Mouse (Mus musculus): ENCODE data around the gene Nfkb2. TPM values are rescaled to one million over a fixed set of nuclear protein-coding genes. Genes with fewer than 3 reads are reported as not detected.

Gene Nfkb2
- polyA plus RNA-seq, 1 experiment from 2014 or later = 2.3 TPM

DNA sequence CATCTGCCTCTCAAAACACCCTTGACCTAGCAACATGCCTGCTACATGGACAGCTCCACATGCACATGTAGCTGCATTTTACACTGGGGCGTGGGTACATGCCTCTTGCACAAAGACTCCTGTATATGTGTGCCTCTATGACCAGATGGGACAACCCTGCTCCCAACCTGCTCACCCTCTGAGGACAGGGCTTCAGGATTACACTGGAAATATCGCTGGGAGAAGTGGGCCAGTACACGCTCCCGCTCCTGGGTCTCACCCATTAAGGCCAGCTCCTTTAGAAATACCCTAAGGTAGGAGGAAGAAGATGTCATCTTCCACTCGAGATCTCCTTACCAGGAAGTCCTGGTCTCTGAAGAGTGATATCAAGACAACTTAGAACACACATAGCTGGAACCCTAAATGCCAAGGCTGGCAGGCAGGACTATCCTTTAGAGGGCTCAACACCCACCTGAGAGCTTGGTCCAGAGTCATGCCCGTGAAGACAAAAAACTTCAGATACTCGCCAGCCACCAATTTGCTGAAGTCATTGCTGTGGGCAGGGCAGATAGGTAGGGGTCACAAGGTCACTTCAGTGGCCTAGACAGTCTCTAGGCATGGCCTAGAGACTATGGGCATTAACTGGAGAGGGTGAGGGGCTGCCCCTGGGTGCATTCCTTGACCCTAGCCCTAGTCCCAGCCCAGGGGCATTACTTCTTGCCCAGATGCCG is 16.1 kb downstream of the Nfkb2 start:
- peaks cover 97% of the 10 kb centered on the region for H3K4me1 ChIP-seq
- WGBS = 84% methylated on average over 8 of the region's 8 CpGs
- peaks cover 22% of the 10 kb centered on the region for H3K27me3 ChIP-seq (replicated peaks)
- no peak for ATAC-seq (replicated peaks)
- H3K36me3 ChIP-seq (replicated peaks) = no peaks in the 10 kb centered on the region
- H3K9ac ChIP-seq = 0 out of 2 replicates have a peak overlapping the region, but pooled peaks have one; percentile 14
- H3K4me3 ChIP-seq = no peak overlapping the region
- H3K9me3 ChIP-seq = no peaks in the 10 kb centered on the region
- peak overlapping the region; percentile 80; the same call in 1 of the 2 replicates for H3K27ac ChIP-seq
- H3K4me2 ChIP-seq = no peak overlapping the region

DNA sequence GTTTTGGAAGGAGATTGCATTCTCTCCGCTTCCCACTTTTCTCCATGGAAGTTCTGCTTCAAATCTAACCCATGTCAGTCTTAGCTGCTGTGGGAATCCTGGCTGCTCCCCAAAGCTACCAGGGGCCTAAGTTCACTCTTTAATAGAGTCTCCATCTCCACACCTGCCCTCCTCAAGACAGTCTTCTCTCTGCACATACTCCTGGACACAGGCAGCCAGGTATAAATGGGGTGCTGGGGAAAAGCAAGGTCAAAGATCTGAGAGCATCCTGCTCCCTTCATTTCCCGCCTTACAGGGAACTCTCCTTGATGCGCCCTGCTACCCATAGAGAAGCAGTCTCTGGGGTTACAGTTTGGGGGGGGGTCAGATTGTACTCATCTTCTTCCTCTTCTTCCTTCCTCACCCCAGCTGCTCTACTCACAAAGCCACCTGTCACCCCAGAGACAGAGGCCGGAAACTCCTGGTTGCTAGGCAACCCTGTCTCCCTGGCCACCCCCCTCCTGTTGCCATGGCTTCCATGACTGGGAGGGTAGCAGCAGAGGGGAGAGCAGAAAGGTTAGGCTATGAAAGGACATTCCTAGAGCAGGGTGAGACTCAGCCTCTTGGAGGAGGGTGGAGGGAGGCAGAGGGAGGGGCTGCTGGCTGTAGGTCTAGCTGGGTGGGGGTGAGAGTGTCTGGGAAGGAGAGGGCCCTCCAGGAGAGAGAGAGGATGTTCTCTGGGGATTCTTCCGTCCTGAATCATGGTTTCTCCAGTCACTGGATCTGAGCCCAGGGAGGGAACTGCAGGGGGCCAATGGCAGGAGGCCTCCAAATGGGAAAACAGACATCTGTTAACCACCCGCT is 17.2 kb downstream of the Nfkb2 start:
- Histone ChIP-seq H3K4me1 (peaks cover 93% of the 10 kb centered on the region), H3K9me3 (no peaks in the 10 kb centered on the region), H3K9ac (0 out of 2 replicates have a peak overlapping the region, but pooled peaks have one; percentile 7), H3K4me3 (0 out of 2 replicates have a peak overlapping the region, but pooled peaks have one; percentile 6), H3K36me3 (replicated peaks) (no peaks in the 10 kb centered on the region), H3K4me2 (peak overlapping the region; percentile 43), H3K27me3 (replicated peaks) (peaks cover 12% of the 10 kb centered on the region), H3K27ac (peak overlapping the region; percentile 80)
- 20% methylated on average over 6 of the region's 6 CpGs for WGBS
- ATAC-seq (replicated peaks) = peak; percentile 43

DNA sequence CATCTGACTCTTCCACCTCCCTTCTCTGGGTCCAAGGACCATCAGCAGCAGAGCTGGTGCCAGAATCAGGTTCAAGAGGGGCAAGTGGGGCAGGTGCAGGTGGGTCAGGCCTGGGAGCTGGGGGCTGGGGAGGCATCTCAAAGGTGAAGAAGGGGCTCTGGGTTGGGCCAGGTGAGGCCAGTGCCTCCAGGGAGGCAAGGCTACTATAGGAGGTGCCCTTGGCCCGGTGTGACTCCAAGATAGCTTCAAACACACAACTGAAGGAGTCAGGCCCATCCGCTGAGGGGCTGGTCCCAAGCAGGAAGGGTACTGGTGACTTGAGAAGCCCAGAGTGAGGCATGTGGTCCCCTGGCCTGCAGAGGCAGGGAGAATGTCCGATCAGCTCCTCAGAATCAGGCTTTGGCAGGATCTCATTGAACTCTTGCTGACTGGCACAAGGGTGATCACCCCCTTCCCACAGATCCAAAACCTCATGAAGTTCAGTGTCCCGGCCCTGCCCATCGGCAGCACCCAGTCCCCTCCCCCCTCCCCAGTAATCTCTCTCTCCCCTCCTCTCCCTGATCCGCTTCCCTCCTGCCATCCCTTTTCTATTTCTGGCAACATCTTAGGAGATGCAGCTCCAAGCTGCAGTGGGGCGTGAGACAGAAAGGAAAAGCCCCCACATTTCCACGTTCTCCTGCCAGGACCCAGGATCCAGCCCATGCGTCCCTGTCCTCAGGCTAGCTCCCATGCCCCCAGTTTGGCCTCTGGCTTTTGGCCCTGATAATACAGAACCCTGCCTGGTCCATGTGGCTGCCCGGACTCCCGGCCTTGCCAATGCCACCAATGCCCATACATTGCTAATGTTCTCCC is 18.2 kb downstream of the Nfkb2 start:
- Histone ChIP-seq H3K9me3 (no peaks in the 10 kb centered on the region), H3K27me3 (replicated peaks) (peaks cover 1% of the 10 kb centered on the region; the same call in 1 of the 2 replicates), H3K36me3 (replicated peaks) (no peaks in the 10 kb centered on the region), H3K9ac (peak overlapping the region; percentile 11), H3K4me3 (no peak overlapping the region), H3K4me2 (peak overlapping the region; percentile 43), H3K4me1 (peaks cover 91% of the 10 kb centered on the region), H3K27ac (peak overlapping the region; percentile 80)
- no peak for ATAC-seq (replicated peaks)
- WGBS = 49% methylated on average over 11 of the region's 11 CpGs

DNA sequence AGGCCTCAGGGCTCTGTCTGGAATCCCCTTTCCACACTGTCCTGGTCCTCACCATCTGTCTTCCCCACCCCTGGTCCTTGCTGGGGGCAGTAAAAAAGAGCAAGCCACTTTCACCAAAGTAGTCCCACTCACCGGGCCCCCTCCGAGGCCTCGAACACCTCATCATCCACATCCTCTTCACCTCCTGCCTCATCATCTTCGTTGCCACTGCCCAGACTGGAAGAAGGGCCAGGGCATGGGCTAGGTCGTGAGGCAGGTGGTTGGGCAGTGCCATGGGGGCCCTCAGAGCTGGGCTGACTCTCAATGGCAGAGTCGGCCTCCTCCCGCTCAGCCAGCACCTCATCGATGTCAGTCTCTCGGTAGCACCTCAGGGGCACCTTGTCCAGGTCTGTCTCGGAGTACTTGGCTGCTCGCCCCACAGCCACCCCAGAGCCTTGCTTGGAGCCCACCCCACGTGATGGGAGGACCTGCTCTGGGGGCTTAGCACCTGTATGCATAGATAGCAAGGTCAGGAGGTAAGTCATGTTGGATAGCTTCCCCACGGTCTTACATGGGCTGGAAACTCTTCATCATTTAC is 19.0 kb downstream of the Nfkb2 start:
- H3K27me3 ChIP-seq (replicated peaks) = no peaks in the 10 kb centered on the region
- peak overlapping the region; percentile 25; the same call in 1 of the 2 replicates for H3K27ac ChIP-seq
- no peaks in the 10 kb centered on the region for H3K9me3 ChIP-seq
- no peaks in the 10 kb centered on the region for H3K36me3 ChIP-seq (replicated peaks)
- 83% methylated on average over 13 of the region's 13 CpGs for WGBS
- peaks cover 92% of the 10 kb centered on the region for H3K4me1 ChIP-seq
- no peak for ATAC-seq (replicated peaks)
- peak overlapping the region; percentile 11; the same call in 1 of the 2 replicates for H3K9ac ChIP-seq
- H3K4me2 ChIP-seq = peak overlapping the region; percentile 43; the same call in 1 of the 2 replicates
- H3K4me3 ChIP-seq = no peak overlapping the region

DNA sequence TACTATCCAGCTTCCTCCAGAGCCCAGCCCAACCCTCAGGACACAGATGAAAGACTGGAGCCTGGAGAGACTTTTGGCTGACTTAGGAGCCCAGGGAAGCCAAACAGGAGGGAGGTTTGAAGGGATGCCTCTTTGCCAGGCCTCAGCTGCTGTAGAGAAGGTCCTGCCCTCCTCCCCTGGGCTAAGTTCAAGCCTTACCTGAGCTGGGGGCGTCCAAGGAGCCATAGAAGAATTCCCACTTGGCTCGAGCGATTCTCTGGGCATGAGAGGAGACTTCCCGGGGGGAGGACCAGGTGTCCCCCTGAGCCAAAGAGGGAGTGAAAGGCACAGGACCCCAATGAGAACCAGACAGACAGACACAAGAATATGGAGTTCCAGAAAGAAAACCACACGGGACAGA is 19.6 kb downstream of the Nfkb2 start:
- H3K36me3 ChIP-seq (replicated peaks) = no peaks in the 10 kb centered on the region
- no peaks in the 10 kb centered on the region for H3K27me3 ChIP-seq (replicated peaks)
- peaks cover 86% of the 10 kb centered on the region for H3K4me1 ChIP-seq
- ATAC-seq (replicated peaks) = no peak
- WGBS = 72% methylated on average over 5 of the region's 5 CpGs
- H3K4me3 ChIP-seq = no peak overlapping the region
- H3K4me2 ChIP-seq = peak overlapping the region; percentile 93; the same call in 1 of the 2 replicates
- H3K27ac ChIP-seq = no peak overlapping the region
- H3K9ac ChIP-seq = no peak overlapping the region
- H3K9me3 ChIP-seq = no peaks in the 10 kb centered on the region

DNA sequence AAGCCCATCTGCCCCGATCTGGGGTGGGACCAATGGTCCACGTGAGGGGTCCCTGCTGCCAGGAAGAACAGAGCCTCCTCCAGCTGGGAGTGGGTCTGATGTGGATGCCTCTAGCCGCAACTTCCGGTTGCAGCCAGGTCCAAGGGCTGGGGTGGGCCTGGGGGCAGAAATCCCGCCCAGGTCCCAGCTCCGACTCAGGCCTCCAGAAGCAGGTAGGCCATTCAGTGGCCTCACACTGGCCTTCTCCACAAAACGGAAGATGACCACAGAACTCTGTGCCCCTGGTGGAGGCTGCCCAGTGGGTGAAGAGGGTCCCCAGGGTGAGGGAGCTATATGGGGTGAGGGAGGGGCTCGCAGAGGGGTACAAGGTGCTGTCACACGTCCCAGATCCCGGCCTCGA is 20.2 kb downstream of the Nfkb2 start:
- Histone ChIP-seq H3K36me3 (replicated peaks) (no peaks in the 10 kb centered on the region), H3K9me3 (no peaks in the 10 kb centered on the region), H3K4me3 (peak overlapping the region; percentile 60; the same call in 1 of the 2 replicates), H3K27ac (no peak overlapping the region), H3K4me2 (peak overlapping the region; percentile 93), H3K27me3 (replicated peaks) (no peaks in the 10 kb centered on the region), H3K4me1 (peaks cover 85% of the 10 kb centered on the region), H3K9ac (peak overlapping the region; percentile 45)
- WGBS = 70% methylated on average over 11 of the region's 11 CpGs
- ATAC-seq (replicated peaks) = no peak

DNA sequence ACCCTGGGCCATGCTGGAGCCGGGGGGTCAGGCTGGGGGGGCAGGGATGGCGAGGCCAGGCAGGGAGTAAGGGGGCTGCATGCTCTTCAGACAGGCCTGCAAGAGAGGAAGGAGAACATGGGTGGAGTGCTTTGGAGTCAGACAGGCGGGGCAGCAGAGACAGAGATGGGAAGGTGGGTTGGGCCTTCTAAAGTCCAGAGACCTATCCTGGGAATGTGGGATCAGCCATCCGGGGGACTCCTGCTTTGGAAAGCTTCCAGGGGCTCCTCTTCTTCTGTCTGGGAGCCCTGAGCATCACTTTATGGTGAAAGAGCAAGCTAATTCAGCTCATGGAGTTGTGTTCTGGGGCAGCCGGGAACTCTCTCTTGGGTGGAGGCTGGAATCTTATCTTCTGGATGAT is 20.8 kb downstream of the Nfkb2 start:
- peaks cover 85% of the 10 kb centered on the region for H3K4me1 ChIP-seq
- peak overlapping the region; percentile 60 for H3K4me3 ChIP-seq
- H3K27me3 ChIP-seq (replicated peaks) = no peaks in the 10 kb centered on the region
- H3K27ac ChIP-seq = no peak overlapping the region
- H3K36me3 ChIP-seq (replicated peaks) = no peaks in the 10 kb centered on the region; the same call in 1 of the 2 replicates
- H3K4me2 ChIP-seq = peak overlapping the region; percentile 93
- WGBS = 77% methylated on average over 5 of the region's 5 CpGs
- ATAC-seq (replicated peaks) = no peak
- H3K9ac ChIP-seq = peak overlapping the region; percentile 45
- H3K9me3 ChIP-seq = no peaks in the 10 kb centered on the region

DNA sequence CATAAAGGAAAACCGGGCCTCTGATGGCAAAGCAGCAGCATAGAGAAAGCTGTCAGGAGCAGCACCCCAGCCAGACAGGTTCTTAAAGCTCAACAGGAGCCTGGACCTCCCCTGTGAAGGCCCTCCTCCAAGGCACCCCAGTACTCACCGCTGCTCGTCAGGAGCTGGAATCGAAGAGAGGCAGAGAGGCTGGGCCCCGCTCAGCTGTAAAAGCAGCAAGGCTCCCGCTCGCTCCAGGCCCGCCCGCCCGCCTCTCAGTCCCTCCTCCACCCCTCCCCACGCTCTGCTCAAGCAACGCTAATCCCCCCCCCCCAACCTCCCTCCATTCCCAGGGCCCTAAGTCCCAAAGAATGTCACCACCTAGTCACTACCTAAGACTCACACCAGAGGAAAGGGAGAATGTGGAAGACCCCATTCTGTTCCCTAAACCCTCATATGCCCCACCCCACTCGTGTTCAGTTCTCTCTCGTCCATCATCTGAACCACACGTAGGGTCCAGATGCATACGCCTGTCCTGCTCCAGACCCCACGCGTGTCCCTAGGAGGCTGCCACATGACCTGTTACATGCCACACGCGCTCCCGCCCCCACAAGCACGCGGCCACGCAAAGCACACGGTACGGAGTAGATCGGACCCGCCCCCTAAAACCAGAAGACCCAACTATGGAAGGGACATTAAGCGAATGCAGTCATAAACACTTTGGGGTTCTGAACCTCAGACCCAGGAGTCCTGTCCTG is 22.1 kb downstream of the Nfkb2 start:
- peak; percentile 18 for ATAC-seq (replicated peaks)
- peaks cover 78% of the 10 kb centered on the region for H3K4me1 ChIP-seq

DNA sequence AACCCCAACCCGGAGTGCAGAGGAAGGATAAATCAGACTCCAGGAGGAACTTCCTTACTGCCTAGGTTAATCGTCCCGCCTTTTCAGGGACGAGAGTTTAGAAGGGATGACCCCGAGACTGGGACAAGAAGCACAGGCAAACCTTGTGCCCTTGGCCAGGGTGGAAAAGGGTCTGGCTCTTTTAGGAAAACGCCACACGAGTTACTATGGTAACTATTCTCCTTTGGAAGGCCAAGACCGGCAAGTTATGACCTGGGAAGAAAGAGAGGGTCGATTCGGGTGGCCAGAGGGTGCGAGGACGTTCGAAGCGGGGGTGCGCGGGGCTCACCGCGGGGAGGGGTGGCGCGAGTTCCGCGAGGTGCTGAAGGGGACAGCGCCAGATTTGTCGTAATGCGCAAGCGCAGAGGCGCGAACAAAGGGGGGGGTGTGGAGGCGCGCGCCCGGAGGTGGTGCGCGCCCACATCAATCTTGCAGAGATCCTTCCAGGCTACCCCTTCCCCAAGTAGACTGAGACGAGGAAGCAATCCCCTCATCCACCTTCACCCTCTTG is 22.7 kb downstream of the Nfkb2 start, which contains the start of gene Psd:
Gene Psd, minus strand, starts transcription at position 401 of the 550 bp plus-strand sequence.
- Histone ChIP-seq H3K36me3 (replicated peaks) (peaks cover 12% of the 10 kb centered on the region; the same call in 1 of the 2 replicates), H3K27me3 (replicated peaks) (no peaks in the 10 kb centered on the region), H3K4me3 (peak within 1 kb of the TSS; percentile 60), H3K9me3 (no peaks in the 10 kb centered on the region), H3K4me1 (peaks cover 72% of the 10 kb centered on the region), H3K9ac (peak within 1 kb of the TSS; percentile 62), H3K4me2 (peak within 1 kb of the TSS; percentile 93), H3K27ac (peak within 1 kb of the TSS; percentile 97)
- ATAC-seq (replicated peaks) = peak; percentile 5; the same call in 1 of the 2 replicates
- 0% methylated on average over 35 of the region's 35 CpGs for WGBS

More for the DNA sequence above, 22.1 kb downstream of the Nfkb2 start:
- peak overlapping the region; percentile 60 for H3K4me3 ChIP-seq
- H3K9me3 ChIP-seq = no peaks in the 10 kb centered on the region
- H3K27me3 ChIP-seq (replicated peaks) = no peaks in the 10 kb centered on the region
- H3K4me2 ChIP-seq = peak overlapping the region; percentile 93
- H3K27ac ChIP-seq = peak overlapping the region; percentile 97
- WGBS = 2% methylated on average over 29 of the region's 29 CpGs
- peak overlapping the region; percentile 45 for H3K9ac ChIP-seq
- peaks cover 7% of the 10 kb centered on the region; the same call in 1 of the 2 replicates for H3K36me3 ChIP-seq (replicated peaks)

DNA sequence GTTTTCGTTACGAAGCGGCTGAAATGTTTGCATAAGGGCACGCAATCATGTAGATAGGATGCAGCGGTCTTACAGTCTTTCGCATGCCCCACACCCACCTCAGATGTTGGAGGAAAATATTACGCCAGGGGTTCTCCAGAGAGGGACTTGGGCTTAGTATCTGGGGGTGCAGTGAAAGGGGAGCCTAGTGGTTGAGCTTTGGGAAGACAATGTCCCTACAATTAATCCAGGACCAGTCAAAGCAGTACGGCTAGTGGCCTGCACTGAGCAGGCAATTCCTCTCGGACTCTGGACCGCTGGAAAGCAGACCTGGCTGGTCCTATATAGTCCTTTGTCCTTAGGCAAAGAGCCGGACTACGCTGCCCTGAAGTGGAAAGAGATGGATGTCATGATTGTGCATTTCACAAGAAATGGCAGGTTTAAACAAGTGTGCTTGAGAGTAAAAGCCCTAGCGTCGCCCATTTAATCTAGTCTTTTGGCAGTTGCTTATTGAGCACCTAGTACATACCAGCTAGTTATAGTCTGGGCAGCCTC is 23.5 kb downstream of the Nfkb2 start:
- H3K27me3 ChIP-seq (replicated peaks) = no peaks in the 10 kb centered on the region
- peaks cover 65% of the 10 kb centered on the region for H3K4me1 ChIP-seq
- H3K4me3 ChIP-seq = peak overlapping the region; percentile 60
- H3K4me2 ChIP-seq = peak overlapping the region; percentile 93
- peak overlapping the region; percentile 62 for H3K9ac ChIP-seq
- WGBS = 31% methylated on average over 14 of the region's 14 CpGs
- peak overlapping the region; percentile 97 for H3K27ac ChIP-seq
- H3K9me3 ChIP-seq = no peaks in the 10 kb centered on the region
- H3K36me3 ChIP-seq (replicated peaks) = peaks cover 16% of the 10 kb centered on the region; the same call in 1 of the 2 replicates
- peak; percentile 0; the same call in 1 of the 2 replicates for ATAC-seq (replicated peaks)

Data from midbrain, embryonic 15.5 days (tissue).